Mouse (Mus musculus): Measurements from ENCODE around the gene Lrrc3.
"Not testable (repeated sequence)": the region's sequence is repeated elsewhere in the genome, so short reads cannot be mapped to it uniquely, and the experiment has no call there.

Lrrc3 gene

DNA sequence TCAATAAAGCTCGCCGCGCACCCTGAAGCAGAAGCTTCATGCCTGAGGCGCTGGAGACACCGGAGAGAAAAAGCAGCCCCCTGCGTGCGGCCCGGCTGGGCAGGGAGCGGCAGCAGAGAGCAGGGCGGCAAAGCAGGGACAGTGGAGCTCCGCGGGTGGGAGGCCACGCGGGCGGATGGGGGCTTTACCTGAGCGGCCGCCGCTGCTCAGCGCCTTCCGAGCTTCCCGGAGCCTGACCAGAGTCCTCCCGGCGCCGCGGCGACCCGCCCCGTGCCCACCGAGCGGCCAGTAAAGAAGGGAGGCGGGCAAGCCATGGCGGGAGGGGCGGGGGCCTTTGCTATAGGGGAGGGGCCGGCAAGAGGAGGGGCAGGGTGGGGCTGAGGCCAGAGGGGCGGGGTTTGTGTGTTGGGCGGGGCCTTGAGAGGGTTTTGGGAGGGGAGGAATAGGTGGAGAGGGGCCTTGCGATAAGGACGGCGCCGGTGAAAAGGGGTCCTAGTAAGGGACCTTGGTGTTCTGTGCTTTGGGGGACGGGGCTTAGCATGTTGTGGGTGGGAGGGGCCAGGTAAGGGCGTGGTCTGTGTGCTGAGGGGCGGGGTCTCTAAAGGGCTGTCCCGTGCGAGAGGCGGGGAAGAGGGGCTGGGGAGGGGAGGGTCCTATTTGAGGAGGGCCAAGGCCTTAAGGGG, at the start of gene Lrrc3:
Lrrc3 (minus strand) TSS at position 326 of the 683 bp plus-strand sequence.
- DNase-seq (ENCODE audit: extremely low read depth, low read depth) = no peak

GRCm38 (mm10) chr10:77950468-77950867, 48.1 kb upstream of the Lrrc3 start:
- DNase-seq (ENCODE audit: extremely low read depth, low read depth) = not testable (repeated sequence)

- DNase-seq (ENCODE audit: extremely low read depth, low read depth) = peak; percentile 43
Measured at GRCm38 (mm10) chr10:77939685-77940084, 37.3 kb upstream of the Lrrc3 start.

DNA sequence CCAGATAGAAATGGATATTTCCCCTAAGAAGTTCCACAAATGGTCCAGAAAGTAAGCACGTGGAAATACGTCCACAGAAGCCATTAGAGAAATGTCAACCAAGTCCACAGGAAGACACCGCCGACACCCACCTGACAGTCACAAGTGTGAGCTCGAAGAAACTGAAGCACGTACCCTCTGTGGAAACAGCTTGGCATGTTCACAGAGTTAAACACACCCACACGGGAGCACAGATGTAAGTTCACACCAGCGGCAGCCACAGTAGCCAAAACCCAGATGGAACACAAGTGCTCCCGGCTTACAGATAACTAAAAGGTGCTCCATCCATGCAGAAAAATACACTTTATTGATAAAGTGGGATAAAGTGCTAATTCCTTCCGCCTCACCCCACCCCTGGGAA, 25.0 kb upstream of the Lrrc3 start:
- DNase-seq (ENCODE audit: extremely low read depth, low read depth) = no peak

DNA sequence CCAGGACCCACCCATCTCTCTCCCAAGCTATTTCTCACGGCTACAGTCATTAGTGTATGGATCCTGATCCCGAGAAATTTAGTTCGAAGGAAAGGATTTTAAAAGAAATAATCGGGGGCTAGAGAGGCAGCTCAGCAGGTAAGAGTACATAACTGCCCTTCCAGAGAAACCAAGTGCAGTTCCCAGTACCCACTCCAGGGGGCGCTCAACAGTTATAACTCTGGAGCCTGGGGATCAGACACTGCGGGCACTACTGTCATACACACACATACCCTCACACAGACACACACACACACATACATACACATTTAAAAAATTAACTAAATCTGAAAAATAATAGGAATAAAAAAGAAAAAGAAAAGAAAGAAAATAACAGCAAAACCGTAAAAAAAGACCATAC, 23.8 kb upstream of the Lrrc3 start:
- no peak for DNase-seq (ENCODE audit: extremely low read depth, low read depth)

DNA sequence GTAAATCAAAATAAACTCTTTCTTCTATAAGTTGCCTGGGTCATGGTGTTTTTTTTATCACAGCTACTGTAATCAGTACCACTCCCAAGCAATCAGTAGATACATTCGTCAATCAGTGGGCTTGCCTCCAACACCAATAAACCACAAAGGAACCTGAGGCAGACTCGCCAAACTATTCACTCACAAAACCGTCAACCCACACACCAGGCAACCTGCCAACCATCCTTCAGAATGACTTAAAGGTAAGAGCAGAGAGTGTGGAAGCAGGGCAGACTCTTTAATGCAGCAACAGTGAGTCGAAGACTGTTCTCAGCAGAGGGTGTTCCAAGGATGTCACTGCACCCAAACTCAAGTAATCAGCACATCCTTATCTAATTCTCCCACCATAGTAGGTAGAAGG, 20.3 kb upstream of the Lrrc3 start:
- no peak for DNase-seq (ENCODE audit: extremely low read depth, low read depth)

DNA sequence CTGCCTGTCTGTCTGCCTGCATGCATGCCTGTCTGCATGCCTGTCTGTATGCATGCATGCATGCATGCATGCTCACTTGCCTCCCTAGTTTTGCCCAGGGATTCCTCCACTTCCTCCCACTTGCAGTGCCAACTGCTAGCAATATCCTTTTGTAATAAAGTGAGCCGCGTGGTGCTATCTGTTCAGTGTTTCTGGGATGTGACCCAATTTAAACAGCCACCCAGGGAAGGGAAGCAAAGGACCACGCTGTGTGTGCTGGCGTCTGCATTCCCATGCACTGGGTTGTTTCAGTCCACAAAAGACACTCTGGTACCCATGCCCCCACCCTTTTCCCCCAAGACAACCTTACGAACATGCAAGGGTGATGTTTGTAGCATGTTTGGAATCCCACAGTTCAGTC, 18.7 kb upstream of the Lrrc3 start:
- no peak for DNase-seq (ENCODE audit: extremely low read depth, low read depth)

DNA sequence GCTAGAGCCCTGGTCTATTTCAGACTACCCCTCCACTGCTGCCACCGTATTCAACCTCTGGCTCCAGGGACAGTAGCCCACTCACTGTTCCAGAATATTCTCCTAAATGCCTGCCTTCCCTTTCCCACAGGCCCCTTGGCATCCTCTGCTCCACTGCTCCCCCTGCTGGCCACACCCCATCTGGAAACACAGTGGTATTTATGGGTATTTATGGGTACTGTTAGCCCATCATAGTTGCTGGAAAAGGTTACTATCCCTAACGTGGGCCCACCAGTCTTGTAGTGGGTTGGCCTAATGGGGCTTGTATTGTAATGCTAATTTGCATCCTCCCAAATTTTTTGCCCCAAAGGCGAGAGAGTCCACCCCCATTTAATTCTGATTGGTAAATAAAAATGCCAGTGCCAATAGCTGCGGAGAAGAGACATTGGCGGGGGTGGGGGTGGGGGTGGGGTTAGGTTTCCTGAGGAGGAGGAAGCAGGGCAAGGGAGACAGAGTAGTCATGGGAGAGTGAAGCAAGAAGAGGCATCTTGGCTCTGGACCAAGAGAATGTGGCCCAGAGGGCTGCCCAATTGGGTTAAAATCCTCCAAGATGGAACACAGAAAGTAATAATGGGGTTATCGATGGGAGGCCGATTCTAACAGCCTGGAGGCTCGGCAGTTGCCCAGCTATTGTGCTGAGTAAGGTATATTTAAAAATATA, 14.4 kb upstream of the Lrrc3 start:
- DNase-seq (ENCODE audit: extremely low read depth, low read depth) = peak; percentile 27

DNA sequence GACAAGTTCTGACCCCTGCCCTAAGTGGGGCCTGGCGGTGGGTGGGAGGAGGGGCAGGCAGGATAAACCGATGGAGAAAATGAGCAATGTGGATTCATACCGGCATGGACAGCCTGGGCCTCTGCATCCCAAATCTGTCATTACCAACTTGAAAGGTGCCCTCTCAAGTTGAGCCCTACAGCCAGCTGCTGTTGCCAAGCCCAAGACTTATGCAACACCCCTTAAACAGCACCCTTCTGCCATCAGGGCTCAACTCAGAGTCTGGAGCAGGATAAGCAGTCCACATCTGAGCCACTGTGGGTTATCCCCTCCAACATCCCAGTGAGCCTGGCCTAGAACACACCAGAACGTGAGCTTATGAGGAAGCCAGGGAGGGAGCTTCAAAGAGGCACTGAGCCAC, 11.0 kb upstream of the Lrrc3 start:
- DNase-seq (ENCODE audit: extremely low read depth, low read depth) = no peak

DNA sequence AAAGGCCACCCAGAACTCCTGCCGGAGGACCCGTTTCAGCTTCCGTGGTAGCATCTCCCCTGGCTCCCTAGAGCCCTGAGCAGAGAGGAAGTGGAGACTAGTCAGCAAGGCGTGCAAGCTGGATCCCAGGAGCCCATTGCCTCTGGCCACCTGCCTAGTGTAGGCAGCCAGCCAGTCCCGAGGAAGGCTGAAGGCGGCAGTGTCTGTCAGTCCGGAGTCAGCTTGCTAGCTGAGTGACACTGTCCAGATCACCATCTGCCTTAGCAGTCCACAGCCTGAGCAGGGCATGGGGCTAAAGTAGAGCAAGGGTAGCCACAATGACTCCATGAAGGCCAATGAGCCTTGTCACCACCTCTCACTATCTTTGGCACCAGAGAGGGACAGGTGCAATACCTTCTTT, 10.3 kb upstream of the Lrrc3 start:
- DNase-seq (ENCODE audit: extremely low read depth, low read depth) = no peak

DNA sequence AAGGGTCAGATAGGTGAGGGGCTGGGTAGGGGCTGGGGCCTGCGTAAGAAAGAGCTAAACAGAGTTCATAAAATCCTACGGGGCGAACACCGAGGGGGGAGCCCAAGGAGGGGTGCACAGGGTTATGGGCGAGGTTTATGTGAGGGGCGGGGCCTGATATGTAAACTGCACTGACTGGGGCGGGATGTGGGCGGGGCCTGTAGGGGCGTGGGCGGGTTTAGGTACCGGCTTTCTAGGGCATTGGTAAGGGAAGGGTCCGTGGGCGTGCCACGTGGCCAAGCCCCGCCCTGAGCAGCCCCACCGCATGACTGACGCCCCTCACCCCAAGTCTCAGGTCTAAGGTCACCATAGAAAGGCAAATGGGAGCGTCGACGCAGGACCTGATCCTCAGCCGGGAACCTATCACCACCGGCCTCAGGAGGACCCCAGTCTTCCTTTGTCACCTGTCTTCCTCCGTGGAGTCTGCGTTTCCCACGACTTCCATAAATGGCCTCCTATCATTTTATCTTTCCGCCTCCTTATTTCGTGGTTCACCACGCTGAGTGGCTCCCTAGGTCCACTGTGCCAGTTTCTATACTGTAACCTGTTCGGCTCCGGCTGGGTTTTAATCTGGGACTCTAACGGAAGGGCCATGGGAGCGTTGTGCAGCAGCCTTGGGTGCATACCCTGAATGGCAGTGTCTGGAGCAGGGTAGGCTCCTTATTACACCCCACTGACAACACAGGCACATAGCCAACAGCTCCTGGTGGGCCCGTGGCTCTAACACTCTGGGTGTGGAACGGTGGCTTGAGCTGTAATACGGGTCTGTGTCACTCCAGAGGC, 769 bp upstream of the Lrrc3 start:
- peak; percentile 67 for DNase-seq (ENCODE audit: extremely low read depth, low read depth)

GRCm38 (mm10) chr10:77901871-77902210, 495 bp downstream of the Lrrc3 start:
- DNase-seq (ENCODE audit: extremely low read depth, low read depth) = no peak

DNA sequence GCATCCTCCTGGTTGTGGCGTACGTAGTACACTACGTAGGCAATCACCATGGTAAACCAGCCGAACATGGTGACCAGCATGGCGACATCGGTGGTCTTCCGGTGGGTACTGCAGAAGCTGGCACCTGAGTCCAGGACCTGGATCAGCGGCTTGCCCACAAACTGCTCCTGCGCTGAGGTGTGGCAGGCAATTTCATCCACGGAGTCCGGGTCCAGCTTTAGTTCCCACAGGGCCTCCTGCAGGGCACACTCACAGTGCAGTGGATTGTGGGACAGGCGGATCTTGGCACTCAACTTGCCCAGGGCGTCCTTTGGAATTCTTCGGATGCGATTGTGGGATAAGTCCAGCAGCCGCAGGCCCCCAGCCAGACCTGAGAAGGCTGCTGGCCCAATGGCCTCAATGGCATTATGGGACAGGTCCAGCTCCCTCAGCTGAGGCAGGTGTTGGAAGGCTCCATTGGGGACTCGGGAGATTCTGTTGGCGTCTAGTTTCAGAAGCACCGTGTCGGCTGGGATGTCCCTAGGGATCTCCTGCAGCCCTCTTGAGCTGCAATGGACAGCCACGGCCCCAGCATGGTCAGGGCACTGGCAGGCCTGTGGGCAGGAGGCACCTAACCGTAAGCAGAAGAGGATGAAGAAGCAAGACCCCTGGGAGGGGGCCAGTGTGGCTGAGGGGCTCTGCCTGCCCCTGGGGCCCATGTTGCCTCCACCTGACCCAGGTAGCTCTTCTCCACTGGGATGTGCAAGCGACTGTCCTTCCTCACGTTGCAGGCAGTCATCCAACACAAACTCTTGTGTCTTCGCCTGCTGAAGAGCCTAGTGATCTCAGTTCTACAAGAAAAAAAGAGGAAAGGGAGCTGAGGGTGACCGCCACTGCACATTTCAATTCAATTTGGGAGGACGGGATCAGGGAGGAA, 1.2 kb downstream of the Lrrc3 start:
- DNase-seq (ENCODE audit: extremely low read depth, low read depth) = no peak

- DNase-seq (ENCODE audit: extremely low read depth, low read depth) = no peak
Measured at GRCm38 (mm10) chr10:77900126-77900525, 2.2 kb downstream of the Lrrc3 start.

GRCm38 (mm10) chr10:77895562-77895961, 6.8 kb downstream of the Lrrc3 start:
- DNase-seq (ENCODE audit: extremely low read depth, low read depth) = no peak

DNA sequence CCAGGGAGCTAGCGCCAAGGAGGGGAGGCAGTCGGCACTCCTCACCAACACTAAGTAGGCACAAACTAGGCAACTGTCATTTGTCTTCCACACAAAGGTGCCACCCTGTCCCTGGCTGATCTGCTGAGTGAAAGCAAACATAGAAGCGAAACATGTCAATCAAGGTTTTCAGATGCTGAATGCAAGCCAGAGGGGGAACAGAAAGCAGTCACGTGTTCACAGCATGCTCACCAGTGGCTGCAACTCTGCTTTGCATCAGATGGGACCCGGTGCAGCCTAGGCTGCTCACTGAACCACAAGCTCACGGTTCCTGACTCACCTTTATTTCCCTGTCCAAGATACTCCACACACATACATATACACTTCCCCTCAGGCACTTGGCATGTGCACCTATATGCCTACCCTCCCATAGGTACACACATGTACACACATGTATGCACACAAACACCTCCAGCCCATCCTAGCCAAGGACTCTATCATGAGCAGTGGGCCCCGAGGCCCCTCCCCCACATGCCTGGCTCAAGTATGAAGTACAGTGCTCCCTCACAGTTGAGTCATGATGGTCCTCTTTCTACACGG, 11.3 kb downstream of the Lrrc3 start:
- DNase-seq (ENCODE audit: extremely low read depth, low read depth) = no peak

DNA sequence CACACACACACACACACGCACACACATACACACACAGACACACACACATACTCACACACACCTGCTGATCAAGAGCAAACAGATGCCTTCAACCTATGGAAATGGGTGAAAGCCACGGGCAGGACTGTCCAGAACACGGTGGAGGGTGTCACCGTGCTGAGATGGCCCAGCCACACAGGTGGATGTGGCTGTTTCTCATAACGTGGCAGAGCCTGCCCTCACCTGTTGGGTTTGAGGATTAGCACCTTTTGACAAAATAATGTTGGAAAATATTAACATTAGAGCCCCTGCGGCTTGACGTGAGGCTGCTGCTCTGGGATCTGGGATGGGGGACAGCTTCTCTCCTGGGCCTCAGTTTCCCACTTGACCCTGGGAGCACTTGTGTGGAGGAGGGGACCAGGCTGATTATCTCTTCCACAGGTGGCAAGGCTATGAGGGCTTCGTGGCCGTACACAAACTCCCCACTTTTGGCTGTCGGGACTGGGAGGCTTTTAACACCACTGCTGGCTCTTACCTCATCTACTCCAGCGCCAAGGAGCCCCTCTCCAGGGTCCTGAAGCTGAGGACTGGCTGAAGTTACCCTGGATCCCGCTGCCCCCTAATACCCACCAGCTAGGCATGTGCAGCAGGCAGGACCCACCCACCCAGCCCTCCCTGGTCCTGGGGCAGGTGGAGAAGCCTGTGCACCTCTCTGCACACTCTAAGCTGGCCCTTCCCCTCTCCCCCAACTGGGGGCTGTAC, 16.2 kb downstream of the Lrrc3 start:
- no peak for DNase-seq (ENCODE audit: extremely low read depth, low read depth)

GRCm38 (mm10) chr10:77882553-77882952, 19.8 kb downstream of the Lrrc3 start:
- no peak for DNase-seq (ENCODE audit: extremely low read depth, low read depth)

DNA sequence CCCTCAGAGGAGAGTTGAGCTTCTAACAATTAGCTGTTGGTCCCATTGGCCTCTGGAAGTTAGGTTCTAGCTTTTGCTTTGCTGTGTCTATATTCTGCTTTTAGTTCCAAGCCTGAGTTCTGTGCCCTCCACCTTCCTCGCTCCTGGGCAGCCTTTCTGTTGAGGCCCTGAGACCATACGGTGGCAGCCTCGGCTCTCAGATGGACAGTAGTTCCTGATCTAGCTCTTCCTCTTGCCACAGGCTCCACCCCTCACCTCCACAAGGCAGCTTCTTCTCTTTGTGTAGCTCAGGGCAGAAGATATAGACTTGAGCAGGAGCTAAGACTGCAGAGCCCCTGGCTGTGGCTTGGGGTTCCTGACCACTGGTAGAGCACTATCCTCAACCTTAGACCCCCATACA, 22.0 kb downstream of the Lrrc3 start:
- DNase-seq (ENCODE audit: extremely low read depth, low read depth) = no peak

DNA sequence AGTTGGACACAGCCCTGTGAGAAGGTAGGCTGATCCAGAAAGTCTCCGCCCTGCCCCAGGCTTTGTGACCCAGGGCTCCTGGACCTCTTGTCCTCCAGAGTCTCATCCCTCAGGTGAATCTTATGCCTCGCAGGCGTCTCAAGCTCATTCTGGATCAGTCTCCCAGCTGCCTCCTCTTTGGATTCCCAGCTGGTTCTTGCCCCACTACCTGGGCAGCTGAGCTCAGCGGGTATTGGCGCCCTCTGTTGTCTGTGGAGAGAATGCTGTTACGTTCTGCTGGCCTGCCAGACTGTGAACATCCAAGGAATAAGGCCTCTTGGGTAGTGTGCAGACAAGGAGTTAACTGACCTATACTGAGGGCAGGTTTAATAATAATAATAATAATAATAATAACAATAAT, 23.4 kb downstream of the Lrrc3 start:
- no peak for DNase-seq (ENCODE audit: extremely low read depth, low read depth)

Data from MEL-GATA-1-ER (cell line).